Mouse (Mus musculus): Measurements from ENCODE around the gene Gm49486.
"Not testable (repeated sequence)": the region's sequence is repeated elsewhere in the genome, so short reads cannot be mapped to it uniquely, and the experiment has no call there.

Gm49486 gene

DNA sequence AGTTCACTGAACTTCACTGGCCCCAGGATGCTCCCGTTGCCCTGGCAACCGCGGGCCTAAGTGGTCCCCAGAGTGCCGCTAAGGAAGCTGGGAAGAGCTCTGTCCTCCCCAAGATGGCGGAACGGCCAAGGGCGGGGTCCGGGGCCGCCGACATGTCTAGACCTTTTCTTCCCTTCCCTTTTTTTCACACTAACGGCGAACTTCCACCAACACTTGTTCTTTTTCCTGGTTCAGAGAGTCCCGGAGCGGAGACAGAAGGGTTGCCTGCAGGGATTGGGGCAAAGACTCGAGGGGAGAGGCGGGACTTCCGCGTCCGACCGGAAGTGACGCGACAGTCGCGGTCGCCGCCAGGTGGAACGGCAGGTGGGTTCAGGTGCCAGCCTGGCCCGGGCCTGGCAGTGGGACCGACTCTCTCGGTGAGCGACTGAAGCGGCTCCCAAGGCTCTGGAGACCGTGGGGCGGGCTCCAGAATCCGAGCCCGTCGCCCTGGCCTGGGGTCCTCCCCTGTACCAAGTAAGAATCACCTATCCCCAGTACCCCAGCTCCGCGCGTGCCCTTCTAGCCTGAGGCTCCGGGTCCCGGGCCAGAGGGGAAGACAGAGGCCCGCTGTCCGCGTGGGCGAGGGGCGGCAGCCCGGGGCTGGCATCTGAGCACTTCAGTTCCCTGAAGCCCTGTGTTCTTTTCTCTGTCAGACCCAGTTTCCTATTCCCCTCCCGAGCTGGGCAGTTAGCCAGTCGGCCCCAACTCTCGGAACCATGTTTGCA lies at the start of gene Gm49486, which contains the start of gene Pick1:
TSS of gene Gm49486 (plus strand) at position 334 of the 764 bp plus-strand sequence.
TSS of gene Pick1 (plus strand) at position 116 of the 764 bp plus-strand sequence.
- peak; percentile 87 for DNase-seq

DNA sequence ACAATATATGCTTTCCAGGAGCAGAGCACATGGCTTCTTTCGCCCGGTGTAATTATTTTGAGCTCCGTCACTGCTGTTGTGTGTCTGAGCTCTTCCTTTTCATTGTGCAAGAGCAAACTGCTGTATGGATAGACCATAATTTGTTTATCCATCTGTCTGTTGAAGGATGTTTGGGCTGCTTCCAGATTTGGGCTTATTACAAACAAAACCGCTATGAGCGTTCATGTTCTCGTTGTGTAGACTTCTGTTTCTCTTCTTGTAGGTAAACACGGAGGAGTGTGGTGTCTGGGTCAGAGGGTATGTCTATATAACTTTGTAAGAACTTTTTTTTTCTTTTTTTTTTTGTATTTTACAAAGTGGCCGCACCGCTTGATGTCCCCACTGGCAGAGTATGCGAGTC lies 44.0 kb upstream of the Gm49486 start:
- peak; percentile 29 for DNase-seq

DNA sequence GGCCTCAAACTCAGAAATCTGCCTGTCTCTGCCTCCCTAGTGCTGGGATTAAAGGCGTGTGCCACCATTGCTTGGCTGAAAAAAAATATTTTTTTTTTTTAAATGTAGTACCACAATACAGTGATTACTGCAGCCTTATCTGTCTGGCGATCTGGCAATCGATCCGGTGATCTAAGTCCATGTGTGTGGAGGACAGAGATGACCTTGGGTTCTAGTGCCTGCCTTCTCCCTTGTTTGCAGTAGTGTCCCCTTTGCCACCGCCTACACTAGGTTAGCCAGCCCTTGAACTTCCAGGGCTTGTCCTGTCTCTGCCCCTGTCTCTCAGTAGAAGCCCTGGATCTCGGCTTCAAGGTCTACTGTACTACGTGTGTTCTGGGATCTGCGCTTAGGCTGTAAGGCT lies 41.4 kb upstream of the Gm49486 start:
- no peak for DNase-seq

DNA sequence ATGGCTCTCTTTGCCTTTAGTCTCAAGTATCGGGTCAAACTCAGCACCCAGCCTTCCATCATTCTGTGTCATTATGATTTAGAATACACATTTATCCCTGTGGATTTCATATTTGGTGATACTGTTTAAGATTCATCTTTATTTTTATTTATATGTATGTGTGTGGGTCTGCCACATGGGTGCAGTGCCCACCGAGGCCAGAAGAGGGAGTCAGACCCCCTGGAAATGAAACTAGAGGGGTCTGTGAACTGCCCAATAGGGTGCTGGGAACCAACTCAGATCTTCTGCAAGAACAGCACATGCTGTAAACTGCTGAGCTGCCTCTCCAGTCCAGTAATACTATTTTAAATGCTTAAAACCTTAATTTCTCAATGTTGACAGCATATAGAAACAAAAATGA lies 37.8 kb upstream of the Gm49486 start:
- DNase-seq: no peak

DNA sequence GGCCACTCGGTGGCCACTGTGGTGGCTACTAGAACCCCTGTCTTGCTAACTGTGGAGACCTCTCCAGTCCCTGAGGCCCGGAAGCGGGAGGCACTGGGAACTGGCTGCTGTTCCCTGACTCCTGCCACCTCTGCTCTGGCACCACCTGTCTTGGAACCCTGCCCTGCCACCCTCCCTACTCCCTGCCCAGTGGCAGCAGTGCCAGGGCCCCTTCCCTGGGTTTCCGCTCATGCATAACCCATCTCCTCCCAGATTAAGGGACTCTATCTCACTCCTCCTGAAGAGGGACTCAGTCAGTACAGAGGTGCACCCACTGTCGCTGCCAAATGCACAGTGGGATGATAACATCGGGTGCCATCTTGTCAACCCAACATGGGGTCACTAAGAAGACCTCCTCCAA lies 36.7 kb upstream of the Gm49486 start:
- DNase-seq: no peak

DNA sequence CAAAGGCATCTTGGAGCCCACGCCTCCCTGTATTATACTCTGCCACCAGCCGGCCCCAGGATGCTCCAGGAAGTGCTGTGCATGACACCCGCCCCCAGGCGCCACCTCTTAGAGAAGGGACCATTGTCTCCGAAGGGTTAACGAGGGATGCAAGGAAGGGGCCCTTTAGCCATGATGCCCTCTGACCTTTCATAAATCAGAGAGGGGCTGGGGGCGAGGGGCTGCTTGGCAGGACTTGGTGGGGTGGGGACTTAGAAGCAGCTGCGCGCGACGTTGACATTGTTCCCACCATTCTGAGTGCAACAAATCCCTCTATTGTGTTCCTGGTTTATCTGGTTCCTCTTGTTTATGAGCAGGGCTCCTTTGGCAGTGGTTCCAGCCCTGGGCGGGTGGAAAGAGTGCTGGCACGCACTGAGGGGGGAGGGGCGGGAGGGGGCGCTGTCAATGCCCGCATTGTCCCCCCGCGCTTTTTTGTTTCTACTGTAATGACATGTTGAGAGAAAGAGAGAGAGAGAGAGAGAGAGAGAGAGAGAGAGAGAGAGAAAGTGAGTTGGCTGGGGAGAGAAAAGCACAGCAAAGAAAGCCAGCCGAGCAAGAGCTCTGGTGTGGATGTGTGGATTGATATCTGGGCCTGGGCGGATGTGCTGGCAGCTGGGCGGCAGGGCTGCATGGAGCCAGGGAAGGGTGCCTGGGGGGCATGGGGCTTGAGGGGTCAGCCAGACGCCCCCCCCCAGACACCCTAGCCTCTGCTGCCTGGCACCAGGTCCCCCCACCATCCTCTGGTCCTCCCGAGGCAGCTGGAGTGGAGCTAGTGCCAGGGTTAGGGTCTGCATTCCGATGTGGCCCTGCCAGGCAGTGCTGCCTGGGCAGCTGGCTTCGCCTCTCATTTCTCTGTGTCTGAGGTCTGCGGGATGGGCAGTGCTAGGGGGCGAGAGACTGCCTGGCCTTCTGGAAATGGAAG lies 36.0 kb upstream of the Gm49486 start:
- DNase-seq: peak; percentile 67

DNA sequence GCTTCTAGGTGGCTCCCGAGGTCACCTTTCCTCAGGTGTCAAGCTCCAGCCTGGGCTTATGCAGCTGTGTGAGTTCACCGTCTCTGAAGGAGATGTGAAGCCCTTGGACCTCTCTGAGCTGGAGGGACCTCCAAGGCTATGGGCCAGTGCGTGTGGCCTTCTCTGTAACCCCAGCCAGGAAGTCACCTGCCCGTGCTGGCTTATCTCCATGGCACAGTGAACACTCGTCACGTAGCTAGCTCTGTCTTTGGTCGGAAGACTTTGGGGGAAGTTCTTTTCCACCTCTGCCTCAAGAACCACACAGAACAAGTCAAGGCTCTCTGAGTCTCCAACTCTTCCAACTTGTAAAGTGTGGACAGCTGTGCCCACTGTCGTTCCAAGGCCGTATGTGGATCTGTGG lies 35.1 kb upstream of the Gm49486 start:
- DNase-seq: no peak

DNA sequence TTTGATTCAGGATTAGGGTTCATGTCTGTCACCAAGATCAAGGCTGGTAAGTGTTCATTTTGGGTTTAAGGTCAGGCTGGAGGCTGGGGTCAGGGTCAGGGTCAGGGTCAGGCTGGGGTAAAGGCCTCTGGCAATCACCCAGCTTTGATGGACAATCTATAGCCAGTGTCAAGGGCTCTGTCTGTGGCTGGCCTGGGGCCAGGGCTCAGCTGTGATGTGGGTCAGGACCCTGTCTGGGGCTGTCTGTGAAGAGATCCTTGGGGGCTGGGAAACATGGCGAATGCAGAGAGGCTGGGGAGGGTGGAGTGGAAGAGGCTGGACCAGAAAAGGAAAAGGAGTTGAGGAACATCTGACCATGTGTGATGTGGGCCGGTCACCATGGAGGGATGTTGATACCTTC lies 34.2 kb upstream of the Gm49486 start:
- no peak for DNase-seq

DNA sequence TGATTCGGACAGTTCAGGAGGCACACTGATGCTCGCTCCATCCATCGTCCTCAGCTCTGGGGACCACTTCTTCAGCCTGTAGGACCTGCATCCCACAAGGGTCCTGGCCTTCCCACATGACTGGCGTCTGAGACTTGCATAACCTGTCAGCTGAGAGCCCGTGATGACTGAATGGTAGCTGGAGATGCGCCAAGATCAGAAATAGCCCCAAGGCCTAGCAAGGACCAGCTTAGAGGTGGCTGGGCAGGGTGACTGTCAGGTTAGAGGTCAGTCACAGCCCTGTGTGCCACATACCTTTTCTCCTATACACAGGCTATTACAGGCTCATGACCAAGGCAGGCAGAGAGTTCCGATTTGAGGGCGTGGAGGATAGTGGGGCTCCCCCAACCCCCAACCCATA lies 33.7 kb upstream of the Gm49486 start:
- no peak for DNase-seq

DNA sequence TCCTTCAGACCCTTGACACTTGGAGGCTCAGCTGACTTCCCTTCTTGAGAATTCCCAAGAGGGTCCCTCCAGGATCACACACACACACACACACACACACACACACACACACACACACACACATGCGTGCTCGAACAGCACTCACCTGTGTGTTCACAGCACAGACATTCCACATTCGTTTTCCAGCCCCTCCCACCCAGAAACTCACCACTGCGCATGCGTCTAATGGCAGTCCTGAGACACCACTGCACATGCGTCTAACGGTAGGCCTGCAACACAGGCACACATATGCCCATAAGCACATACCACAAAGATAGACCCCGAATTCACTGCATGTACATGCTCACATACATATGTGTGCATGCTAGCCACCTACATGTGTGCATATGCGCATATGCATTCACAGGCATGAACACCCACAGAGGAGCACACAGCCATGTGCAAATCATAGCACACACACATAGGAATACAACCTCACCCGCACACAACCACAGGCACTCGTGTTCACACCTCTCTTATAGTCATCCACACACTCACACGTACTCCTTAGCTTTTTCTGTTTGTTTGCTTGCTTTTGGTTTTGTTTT lies 29.7 kb upstream of the Gm49486 start:
- DNase-seq: no peak

DNA sequence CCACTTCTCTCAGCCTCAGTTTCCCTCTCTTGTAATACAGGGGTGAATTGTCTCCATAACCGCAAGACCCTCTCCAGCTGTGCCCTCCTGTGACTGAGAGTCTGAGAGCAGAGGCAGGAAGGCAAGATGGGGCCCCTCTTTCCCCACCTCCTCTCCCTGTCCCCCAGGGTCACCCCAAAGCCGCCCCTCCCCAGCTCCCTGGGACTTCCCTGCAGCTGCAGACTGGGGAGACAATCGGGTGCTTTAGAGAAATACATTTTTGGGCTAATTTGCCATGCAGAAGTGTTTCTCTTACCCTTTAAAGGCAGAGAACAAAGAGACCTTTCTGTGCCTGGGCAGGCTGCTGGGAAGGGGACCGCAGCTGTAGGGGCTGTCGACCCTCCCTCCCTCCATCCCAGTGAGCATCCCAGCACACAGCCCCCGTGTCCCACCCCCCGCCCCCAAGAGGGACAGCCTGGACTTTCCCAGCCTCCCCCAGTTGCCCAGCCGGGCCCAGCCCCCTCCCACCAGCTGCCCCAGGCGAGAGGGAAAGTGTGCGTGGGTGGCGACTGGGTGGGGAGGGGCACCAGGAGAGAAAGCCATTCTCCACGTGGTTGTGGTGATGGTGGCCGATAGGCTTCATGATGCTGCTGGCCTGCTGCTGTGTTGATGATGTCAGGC lies 27.6 kb upstream of the Gm49486 start:
- DNase-seq: no peak

DNA sequence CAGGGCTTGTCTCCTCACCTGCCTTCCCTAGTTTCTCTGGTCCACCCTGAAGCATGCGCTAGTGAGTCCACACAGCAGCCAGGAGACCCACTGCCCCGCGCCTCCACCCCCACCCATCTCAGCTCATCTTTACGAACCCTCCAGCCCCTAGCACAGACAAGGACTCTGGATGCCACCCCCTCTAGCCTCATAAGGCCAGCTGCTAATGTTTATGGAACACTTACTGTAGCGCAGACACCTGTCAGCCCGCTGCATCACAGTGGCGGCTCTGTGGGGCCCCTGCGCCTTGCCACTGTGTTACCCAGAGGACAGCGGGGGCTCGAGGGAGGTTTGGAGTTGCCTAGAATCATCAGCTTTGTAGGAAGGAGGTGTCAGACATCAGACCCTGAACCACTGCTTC lies 26.6 kb upstream of the Gm49486 start:
- no peak for DNase-seq

DNA sequence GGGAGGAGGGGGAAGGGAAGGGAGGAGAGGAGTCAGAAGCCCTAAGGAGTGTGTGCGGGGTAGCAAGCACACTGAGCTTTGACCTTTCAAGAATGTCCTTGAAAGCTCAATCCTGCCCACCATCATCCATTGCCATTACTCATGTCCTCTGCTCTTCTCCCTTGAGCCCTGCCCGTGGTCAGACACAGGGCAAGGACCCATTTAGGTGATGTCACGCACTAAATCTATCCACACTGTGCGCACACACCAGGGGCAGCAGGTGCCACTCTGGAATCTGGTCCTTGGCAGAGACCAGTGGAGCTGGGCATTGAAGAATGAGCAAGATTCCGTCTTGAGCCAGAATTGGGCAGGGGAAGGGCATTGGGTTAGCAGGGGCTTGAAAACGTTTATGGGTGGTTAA lies 21.0 kb upstream of the Gm49486 start:
- DNase-seq: no peak

DNA sequence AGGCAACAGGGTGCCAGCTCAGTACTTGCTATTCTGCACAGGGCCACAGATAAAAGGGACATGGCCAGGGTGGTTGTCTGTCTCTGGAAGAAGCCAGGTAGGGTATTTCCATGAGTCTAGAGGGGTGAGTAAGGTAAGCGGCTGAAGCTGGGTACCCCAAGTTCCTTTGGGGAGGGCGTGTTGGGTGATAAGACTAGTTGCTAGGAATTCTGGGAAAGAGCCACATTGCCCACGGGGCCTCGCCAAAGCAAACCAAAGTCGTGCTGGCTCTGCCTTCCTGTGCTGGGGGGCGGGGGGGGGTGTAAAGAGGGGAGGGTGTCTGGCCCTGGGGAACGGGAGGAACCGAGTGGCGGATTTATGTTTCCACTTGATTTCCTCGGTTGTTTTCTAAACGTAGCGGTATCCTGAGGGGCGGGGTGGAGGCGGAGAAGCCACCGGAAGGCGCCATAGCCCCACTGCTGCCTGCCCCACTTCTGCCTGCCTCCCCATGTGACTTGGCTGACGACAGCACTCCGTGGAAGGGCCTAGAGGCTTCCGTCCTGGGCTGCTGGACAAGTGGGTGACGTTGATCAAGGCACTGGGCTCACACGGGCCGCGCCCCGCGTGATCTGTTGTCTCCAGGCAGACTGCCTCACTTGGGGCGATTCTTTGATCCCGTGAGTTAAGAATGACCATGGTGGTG lies 20.3 kb upstream of the Gm49486 start:
- DNase-seq: peak; percentile 41

DNA sequence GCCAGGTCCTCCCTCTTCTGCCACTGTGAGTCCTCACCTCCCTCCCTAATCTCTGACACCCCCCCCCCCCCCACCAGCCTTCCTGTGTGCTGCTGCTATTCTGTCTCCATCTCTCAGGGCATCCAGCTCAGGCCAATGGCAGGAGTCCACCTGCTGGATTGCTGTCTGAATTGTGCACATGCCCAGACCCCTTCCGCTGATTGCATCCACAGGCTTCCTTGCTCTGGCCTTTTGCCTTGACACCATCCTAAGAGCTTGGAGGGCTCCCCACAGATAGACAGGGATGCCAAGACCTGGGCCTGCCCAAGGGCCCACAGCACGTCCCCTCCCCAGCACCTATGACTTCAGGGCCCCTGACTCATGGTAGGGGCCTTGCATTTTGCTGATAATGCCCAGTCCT lies 18.8 kb upstream of the Gm49486 start:
- no peak for DNase-seq

DNA sequence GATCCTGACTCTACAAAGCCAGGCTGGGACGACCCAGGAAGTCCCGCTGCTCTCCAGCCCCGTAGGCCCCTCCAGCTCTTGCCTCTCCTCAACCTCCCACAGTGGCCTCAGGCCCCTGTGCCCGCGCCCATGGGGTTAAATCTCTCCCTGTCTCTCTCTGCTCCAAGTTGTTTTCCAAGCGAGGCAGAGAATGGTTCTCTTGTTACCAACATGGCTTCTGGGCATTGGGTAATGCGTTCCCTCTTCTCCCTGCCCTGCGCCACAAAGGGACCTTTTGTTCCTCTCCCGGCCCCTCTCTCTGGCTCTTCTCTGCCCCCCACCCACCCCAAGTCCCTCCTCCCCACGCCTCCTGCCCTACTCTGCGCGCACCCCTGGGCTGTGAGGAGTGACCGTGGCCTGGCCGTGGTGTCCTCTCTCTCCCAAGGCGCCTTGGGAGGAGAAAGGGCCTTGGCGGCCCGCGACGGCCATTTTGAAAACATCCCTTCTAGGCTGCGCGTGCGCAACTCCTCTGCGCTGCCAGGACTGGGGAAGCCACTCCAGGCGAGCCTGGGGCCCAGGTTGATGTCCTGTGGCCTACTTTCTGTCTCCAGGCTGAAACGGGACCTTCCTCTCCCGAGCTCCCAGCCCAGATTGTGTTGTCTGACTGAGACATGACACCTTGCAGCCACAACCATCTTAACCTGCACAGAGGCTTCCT lies 16.3 kb upstream of the Gm49486 start:
- DNase-seq: no peak

DNA sequence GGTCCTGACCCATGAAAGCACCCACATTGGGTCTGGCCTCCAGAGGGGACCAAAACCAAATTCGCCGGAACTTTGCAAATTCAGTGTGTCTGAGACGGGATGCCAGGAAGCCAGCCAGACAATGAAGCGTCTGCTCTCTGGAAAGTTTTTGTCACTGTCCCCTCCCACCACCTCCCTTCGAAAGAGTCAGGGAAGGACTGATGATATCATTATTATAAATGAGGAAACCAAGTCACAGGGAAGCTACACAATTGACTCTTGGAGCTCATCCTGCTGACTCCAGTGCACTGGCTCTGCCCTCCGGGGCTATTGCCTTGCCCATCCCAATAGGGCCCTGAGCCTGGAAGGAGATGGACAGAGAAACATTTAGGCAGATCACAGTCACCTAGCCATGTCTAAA lies 15.6 kb upstream of the Gm49486 start:
- peak; percentile 14 for DNase-seq

DNA sequence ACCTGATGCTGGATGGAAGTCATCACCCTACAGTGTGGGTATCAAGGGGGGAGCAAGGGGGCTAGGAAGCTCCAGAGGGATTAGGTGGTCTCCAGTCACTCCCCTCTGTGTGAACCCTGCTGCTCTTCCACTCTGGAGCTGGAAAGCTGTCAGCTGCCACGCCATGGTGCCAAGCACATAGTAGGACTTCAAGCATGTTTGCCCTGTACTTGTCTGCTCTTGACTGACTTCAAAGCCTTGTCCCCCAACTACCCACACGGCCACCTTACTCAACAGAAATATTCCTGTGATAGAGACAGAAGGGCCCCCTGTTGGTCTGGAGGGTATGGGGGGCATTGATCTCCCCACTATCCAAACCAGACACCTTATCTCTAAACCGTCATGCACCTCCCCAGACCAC lies 13.0 kb upstream of the Gm49486 start:
- no peak for DNase-seq

DNA sequence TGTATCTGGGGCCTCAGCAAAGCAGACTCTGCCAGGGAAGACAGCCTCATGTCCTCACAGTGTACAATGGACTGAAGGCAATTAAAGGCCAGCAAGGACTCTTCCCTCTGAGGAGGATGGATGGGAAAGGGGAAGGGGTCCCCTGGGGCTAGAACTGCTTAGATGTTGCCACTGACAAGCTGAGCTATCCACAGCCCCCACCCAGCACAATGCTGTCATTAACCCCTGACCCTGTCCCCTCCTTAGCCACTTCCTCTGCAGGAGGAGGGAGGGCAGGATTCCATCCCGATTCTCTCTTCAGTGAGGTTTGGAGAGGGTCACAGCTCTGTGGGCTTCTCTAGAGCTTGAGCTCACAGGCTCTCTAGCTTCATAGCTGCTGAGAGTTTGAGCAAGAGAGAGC lies 9.6 kb upstream of the Gm49486 start:
- no peak for DNase-seq

DNA sequence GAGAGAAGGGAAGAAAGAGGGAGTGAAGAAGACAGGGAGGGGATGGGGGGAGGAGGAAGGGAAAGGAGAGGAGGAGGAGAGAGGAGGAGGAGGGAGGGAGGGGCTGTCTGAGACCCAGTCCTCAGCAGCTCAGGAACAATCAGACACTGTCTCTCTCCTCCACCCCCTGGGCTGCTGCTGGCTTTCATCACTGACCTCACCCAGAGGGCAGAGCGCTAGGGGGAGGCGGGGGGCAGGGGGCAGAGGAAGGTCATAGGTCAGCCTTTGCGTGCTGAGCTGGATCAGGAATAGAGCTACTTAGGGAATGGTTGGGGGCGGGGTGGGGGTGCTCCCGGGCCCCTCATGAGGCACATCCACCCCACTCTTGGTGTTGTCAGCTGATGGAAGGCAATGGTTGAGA lies 5.5 kb upstream of the Gm49486 start:
- no peak for DNase-seq

DNA sequence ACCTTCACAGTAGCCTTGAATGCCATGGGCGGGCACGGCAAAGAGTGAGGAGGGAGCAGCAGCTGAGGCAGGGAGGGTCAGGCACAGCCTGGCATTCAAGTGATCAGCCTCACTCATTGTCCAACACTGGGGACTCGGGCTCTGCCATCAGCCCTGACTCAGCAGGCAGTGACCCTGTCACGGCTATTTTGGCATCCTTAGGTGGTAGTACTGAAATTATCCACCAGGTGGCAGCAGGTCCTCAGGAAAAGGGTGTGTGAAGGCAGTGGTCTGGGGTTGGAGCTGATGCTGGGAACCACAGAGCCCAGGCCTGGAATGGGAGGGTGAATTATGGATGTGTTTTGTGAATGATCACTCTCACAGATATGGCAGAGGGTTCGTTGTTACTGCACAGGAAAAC lies 4.5 kb upstream of the Gm49486 start:
- peak; percentile 91 for DNase-seq

DNA sequence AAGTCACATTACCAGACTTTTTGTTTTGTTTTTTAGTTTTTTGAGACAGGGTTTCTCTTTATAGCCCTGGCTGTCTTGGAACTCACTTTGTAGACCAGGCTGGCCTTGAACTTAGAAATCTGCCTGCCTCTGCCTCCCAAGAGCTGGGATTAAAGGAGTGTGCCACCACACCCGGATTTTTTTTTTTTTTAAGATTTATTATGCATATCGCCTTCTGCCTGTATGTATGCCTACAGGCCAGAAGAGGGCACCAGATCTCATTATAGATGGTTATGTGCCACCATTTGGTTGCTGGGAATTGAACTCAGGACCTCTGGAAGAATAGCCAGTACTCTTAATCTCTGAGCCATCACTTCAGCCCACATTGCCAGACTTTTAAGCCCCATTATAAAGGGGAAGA lies 3.4 kb upstream of the Gm49486 start:
- not testable (repeated sequence) for DNase-seq
